Mouse (Mus musculus) cerebellum, adult 9-10 months (tissue): Measurements from ENCODE around the gene Esrp2.
A peak's percentile ranks its signal among the peaks of the same experiment; 100 is the strongest.

Source experiments
- DNase-seq: peaks from one replicate; pipeline ENCODE4 v3.0.0; 2022

The Esrp2 gene

DNA sequence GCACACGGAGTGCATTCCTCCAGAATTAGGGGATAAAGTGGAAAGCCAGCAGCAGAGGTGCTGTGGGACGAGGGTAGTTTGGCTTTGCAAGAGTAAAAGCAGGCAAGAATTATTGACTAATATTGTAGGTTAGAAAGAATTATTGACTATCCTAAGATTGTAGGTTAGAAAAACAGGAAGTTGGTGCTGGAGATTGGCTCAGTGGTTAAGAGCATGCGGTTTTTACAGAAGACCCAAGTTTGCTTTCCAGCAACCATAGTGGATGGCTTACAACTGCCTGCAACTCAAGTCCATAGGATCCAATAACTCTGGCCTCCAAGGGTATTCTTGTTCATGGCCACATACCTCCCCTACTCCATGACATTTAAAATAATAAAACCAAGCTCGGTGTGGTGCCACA is 9.2 kb upstream of the Esrp2 start:
- no peak for DNase-seq

DNA sequence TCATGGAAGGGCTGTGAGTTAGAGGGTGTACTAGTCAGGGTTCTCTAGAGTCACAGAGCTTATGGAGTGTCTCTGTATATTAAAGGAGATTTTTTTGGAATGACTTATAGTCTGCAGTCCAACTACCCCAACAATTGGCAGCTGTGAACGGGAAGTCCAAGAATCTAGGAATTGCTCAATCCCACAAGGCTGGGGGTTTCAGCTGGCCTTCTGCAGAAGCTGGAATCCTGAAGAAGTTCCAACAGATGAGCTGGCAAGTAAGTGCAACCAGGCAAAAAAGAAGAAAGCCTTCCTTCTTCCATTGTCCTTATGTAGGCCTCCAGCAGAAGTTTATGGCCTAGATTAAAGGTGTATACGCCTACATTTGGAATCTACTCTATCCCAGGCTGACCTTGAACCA is 8.6 kb upstream of the Esrp2 start:
- no peak for DNase-seq

DNA sequence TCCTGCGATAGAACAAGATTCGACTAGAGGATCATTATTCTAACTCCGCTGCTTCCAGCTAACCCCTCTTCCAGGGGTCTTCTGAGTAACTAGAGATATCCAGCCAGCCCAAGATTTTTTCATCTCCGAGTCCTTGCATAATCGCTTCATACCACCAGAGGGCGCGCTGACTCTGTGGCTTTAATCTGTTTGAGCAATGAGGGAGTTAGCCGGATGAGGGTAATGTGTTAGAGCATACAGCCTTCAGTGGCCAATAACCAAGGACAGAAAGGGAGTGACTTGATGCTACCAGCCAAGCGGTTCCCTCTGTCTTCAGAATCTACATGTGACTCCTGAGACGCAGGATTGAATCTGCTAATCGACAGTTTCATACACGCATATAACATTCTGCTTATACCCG is 4.0 kb upstream of the Esrp2 start:
- DNase-seq, result peak; percentile 83

DNA sequence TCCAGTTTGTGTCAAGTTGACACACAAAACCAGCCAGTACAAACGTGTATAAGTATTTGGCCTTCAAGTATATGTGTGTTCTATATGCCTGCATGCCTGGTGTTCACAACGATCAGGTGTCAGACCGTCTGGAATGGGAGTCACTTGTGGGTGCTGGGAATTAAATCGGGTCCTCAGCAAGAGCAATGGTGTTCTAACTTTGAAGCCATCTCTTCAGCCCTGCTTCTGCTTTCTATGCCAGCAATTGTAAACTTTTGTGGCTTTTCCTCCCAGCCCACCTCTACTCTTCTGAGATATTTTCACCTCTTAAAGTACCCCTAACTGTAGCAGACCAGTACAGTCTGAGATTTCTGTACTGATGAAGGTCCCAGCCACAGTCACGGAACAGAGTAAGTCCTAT is 3.4 kb upstream of the Esrp2 start:
- no peak for DNase-seq

DNA sequence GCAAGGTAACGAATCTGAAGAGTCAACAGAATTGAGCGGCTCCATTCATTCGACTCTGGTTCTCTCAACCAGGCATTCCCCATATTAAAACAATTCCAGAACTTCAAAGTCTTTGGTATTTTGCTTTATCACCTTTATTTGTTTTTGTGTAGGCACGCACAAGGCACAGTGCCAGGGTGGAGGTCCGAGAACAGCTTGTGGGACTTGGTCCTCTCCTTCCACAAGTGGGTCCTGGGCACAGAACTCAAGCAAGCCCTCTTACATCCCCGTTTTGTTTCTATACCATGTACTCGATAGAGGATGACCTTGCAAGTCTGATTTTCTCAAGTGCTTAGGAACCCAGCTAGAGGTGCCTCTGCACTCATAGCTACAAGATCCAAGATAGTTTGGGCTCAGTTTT is 1.8 kb upstream of the Esrp2 start:
- no peak for DNase-seq

DNA sequence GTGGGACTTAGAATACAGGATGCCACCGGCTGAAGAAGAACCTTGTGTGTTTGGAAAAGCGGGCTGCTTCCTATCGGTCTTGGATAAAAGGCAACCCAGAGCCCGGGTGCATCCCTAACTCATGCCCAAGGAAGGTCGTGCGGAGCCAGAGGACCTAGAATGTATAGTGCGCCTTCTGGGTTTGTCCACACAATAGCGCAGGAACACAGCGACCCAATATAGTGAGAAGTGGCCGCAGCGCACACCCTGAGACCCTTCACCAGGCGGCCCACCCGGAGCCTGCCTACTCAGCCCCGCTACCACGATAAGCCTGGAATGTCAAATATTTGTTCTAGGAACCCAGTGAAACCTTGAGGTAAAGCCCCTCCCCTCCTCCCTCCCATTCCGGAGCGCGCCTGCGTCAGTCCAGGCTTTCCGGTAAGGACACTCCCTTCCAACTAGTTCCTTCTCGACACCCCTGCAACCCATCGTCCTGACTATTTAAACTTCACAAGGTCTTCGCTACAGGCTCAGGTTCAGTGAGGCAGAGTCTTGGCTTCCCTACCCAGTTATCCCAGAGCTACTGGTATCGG is 1.2 kb upstream of the Esrp2 start:
- no peak for DNase-seq

DNA sequence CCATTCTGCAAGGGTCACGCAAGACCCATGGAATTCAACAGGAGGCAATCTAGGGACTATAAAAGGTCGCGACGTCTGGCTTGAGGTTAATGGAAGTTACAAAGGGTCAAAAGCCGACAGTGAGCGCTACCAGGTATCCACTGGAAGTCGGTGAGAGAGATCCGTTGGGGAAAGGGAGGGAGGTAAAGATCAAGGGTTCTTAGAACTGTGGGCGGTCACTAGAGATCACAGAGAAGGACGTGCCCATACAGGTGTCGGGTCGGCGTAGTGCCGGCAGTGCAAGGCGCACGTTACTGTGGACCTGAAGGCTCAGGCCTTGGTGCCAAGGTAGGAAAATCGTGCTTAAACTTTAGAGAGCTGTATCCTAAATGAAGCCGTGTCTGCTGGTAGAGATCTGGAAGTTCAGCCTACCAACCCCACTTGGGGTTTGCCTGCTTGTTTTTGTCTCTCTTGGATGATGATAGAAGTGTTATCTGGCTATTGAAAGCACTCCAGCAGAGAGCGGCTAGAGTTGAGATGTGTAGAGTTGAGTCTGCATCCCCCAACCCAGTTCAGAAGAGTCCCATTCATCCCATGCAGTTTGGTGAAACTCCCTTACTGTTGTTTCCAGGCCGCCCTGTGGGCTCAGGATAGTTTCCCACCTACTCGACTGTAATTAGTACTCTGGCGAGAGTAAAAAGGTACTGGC is 588 bp upstream of the Esrp2 start:
- DNase-seq, result no peak

DNA sequence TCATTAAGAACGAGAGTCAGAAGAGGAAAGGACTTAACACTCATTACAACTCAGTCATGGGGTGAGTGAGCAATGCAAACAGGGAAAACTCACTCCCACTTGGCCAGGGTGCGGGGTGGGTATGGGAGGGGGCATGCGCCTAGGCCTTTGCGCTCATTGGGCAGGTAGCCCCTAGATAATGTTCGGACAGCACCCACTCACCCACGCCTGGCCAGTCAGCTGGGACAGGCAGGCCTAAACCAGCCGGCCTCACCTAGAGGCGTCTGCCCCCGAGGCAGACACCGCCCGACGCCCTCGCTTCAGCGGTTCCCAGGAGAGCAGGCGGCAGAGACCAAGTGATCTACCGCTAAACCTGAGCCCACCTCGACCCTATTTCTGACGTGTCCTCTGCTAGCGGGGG is 1.1 kb downstream of the Esrp2 start:
- no peak for DNase-seq

DNA sequence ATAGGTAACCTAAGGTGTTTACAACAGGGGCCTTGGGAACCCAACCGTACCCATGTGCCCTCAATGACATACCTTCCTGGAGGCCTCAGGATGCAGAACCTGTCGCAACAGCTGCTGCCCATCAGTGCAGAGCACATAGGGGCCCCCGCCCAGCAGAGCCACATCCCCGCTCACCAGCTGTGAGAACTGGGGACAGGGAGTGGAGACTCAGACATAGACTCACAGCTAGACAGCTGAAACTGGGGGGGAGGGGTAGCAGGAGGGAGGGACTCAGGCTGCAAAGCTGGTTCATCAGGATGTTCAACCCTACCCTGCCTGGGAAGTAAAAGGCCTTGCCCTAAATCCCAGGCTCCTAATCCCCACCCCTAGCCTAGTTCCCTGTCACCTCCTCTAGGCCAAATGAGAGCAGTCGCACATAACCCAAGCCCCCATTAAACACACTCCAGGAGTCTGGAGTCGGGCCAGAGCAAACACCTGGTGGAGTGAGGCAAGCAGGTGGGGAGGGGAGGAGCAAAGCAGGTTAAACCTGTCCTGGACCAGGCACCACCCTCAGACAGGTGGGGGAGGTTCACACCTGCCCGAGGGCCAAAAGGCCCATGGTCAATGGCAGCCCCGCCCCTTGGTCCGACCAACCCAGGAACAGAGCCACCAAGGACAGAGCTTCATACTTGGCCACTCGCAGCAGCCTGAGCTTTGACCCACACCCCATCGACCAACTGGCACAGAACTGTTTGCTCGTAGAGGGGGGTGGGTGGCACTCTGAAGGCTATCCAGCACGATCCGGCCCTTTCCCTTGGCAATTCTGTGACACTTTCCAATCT is 1.8 kb downstream of the Esrp2 start:
- DNase-seq, result no peak

DNA sequence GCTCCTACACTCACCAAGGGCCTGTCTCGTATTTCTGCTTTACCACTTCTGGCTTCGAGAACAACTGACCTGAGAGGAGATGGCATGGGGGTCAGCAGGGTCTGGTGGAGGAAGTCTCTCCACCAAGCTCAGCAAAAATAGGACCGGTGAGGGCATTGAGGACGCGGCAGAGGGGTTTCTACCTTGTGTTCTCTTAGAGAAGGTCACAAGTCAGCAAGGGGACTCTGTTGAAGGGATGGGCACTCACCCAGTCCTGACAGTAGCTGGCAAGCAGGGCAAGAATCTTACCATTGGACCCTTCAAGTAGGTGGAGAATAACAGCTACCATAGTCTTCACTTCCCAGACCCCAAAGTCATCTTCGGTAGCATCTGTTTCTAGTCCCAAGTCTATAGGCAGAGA is 2.8 kb downstream of the Esrp2 start:
- no peak for DNase-seq

DNA sequence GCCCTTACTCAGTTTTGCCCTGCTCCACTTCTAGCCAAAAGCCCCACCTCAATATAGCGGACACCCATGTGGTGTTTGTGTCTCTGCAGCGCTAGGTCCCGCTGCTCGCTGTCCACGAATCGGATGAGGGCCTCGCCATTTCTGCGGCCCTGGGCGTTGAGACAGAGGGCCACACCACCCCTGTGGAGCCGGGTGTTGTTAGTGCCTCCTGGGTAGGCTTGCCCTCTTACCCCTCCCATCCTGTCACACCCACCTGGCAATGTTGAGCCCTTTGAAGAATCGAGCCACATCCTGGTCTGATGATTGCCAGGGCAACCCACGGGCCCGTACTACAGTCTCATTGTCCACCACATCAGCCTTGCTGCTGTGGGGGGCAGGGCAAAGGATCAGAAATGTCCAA is 3.2 kb downstream of the Esrp2 start:
- DNase-seq, result no peak

DNA sequence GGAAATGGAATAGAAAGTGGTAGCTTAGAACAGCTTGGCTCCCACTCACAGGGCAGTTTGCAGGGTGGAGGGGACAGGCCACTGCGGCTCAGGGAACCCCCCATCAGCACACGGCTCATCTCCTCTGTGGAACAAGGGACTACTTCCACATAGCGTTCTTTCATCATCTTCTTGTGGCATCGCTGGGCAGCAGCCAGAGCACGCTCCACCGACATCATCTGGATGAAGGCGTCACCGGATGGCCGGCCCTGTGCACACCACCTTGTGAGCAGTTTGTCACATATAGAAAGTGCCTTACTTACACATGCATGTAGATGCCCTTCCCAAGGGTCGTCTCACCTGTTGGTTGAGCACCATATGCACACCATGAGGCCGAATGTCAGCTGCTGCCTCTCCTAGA is 4.4 kb downstream of the Esrp2 start:
- DNase-seq, result no peak

DNA sequence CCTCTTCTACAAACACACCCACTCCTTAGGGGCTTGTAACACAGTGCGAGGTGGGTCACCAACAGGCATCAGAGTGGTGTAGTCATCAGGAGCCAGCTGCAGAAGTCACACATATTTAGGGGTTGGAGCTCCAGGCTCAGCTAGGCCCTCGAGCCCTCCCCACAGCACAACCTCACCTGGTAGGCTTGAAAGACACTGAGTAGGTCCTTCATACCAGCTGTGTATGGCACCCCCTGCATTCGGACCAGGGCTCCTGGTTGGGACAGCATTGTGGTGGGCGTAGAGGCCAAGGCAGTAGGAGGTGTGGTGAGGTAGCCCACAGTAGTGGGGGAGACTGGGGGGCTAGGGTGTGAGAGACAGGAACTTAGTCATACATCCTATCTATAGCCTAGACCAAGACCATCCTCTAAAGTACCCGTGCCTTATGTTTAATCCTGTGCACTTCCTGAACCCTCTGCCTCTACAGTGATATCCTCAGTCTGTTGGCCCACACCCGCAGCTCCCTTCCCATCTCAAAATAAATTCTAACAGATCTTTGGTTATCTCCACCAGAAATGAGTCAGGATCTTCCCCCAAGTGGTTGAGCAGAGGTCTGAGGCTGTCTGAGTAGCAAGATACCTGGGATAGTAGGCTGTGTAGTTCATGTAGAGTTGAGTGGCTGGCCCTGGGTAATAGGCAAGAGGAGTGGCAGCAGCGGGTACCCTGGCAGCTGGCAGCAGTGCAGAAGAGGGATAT is 5.1 kb downstream of the Esrp2 start:
- DNase-seq, result no peak

DNA sequence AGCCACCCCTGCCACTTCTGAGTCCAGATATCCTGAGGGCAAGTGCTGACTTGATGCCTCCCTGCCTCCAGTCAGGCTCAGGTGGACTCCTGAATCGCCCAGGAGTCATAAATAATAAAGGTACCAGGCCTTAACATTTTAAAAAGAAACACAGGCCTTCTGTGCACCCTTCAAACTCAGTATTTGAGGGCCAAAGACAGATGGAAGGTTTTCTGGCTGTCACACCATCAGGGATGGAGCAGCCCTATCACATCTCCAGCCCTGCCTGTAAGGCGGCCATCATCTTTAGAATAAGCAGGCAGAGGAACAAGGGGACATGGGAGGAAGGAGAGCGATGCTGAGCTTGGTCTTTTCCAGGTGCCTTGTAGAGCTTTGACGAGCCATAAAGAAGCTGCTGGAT is 5.8 kb downstream of the Esrp2 start:
- DNase-seq, result no peak

DNA sequence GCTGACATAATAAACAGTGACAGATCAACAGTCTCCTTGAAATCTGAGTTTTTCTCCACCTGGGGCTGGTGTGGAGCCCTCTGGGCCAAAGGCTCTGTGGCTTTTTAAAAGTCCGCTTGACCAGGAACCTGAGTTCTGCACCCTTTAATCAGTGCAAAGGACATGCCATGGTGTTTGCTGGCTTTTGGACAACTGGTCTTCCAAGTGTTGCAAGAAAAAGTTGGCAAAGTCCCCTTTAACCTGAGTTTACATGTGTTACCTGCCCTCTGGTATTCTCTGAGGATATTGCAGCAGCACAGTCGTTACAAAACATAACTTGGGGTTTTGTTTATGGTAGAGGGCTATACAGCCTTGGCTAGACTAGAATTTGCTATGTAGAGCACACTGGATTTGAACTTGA is 6.3 kb downstream of the Esrp2 start:
- no peak for DNase-seq

DNA sequence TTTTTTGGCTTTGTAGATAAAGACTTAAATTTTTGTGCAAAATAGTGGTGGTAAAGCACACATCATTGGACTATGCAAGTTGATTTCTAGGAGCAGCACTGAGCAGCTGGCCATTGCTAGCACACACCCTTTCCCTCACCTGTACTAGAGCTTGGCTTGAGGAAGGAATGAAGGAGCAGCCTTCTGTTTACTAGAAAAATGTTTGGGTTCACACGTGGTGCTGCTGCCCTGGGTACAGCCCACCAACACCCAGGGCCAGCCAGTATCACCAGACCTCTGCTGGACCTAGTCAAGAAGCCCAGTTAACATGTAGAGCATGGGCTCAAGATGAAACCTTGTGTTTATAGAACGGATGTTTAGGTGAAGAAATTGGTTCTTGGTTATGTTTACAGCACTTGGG is 6.8 kb downstream of the Esrp2 start:
- DNase-seq, result no peak

DNA sequence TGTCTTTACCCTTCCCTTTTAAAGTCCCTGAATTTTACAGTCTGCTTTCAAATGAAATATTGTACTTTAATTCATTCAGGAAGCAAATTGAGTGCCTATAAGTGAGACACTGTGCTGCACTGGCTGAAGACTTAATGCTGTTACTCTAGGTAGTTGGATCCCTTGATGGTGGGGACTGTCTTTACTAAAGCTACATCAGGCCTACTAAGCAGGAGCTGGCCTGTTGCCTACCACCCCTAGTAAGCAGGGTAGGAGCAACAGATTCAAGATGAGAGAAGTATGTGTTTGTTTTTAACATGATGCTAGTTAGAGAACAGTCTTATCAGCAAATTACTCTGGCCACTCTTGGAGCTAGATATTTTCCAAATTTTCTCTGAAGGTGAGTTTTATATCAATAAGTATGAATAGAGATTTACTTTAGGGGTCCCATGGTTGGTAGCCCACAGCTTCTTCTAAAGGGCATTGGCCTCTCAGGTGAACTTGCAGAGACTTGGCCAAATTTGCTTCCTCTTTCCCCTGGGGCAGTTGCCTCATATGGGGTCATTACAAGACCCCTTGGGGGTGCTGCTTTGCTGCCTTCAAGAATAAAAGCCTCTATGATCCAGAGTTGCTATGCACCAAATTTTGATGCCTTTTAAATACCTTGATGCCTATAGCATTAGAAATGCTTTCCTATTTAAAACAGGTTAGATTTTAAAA is 7.4 kb downstream of the Esrp2 start:
- peak; percentile 7 for DNase-seq

DNA sequence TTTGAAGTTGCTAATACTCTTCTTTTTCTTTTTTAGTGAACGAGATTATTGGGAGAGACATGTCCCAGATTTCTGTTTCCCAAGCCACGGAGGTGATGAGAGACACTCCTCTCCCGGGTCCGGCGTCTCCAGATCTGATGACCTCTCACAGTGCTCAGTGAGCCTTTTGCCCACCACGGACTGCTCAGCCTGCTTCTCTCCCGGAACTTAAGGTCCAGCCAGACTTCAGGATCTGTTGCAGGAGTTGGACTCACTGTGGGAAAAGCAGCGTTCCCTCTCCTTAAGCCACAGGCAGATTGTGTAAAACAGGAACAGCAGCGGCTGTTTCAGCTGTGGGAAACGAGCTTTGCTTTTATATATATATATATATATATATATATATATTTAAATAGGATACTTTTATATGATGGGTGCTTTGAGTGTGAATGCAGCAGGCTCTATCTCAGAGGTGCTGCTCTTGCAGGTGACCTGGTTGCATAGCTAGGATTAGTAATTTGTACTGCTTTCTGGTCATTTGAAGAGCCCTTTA is 8.8 kb downstream of the Esrp2 start:
- DNase-seq, result no peak

DNA sequence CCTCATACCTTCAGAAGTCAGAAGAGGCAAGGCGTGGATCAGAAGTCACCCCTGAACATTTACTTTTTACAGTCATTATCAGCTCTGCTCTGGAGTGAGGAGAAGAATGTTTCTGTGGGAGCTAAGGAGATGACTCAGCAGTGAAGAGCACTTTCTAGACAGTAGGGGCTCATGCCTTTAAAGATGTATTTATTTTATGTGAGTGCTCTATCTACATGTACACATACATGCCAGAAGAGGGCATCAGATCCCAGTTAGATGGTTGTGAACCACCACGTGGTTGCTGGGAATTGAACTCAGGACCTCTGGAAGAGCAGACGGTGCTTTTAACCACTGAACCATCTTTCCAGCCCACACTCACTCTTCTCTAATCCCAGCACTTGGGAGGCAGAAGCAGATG is 9.7 kb downstream of the Esrp2 start:
- no peak for DNase-seq

DNA sequence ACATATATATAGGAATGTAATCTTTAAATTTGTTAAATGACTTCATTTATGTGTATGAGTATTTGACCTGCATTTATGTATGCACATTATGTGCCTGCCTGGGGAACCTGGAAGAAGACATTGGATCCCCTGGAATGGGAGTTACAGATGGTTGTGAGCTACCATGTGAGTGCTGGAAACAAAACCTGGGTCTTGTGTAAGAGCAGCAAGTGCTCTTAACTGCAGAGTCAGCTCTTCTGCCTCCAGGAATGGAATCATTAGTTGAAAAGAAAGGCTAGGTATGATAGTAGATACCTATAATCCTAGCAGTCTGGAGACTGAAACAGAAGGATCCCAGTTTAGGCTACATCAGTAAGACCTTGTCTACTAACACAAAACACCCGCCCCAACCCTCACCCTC is 10.7 kb downstream of the Esrp2 start:
- DNase-seq, result no peak

DNA sequence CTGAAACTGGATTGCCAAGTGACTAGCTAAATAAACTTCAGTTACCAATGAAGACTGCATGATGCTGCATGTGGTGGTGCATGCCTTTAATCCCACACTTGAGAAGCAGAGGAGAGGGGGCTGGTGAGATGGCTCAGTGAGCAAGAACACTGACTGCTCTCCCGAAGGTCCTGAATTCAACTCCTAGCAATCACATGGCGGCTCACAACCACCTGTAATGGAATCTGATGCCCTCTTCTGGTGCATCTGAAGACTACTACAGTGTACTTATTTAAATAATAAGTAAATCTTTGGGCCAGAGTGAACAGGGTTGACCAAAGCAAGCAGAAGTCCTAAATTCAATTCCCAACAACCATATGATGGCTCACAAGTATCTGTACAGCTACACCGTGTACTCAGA is 13.3 kb downstream of the Esrp2 start:
- no peak for DNase-seq

DNA sequence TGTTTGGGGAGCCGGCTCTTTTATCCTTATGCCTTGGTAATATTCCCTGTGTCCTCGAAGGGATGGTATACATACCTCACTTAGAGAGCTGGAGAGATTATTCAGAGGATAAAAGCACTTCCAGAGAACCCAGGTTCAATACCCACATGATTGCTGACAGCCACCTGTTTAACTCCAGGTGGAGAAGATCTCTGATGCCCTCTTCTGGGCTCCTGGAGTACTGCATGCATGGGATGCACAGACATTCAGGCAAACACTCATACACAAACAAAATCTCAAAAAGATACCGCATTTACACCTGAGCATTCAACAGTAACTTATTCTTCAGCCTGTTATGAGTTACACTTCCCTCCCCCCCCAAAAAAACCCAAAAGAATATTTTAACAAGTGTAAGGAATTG is 20.9 kb downstream of the Esrp2 start:
- DNase-seq, result no peak

DNA sequence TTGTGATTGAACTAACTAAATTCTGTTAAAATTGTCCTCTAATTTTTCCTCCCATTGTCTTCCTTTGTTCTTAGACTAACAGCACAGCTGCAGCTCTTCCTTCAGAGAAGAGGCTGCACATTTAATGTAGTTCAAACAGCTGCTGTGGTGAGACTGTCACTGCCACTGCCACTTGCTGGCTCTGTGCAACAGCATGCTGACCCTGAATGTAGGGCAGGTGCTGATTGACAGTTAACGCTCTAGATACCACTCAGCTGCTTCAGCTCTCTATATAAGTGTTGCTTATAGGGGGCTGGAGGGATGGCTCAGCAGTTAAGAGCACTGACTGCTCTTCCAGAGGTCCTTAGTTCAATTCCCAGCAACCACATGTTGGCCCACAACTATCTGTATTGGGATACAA is 24.3 kb downstream of the Esrp2 start:
- no peak for DNase-seq
